Mouse (Mus musculus): ENCODE results near the gene Grm1. TPM values are rescaled to one million over a fixed set of nuclear protein-coding genes. Genes with fewer than 3 reads are reported as not detected.
"Not testable (repeated sequence)": the region's sequence is repeated elsewhere in the genome, so short reads cannot be mapped to it uniquely, and the experiment has no call there.

Gene Grm1
- total RNA-seq (2021), result under 1 TPM in 1 of 2 experiments, not detected in 1; 0.05 TPM
- long read RNA-seq, experiment 1, result 0 reads
- long read RNA-seq, experiment 2, result 0 reads

- intact Hi-C loops (cut with DNase I), result no loop called here
- DNase-seq, result no peak
Observed at GRCm38 (mm10) chr10:11081611-11082398, at the start of gene Grm1. Gene Grm1, minus strand, starts transcription at chr10:11082356.

GRCm38 (mm10) chr10:11121781-11122180, 39.6 kb upstream of the Grm1 start:
- DNase-seq, result no peak
- intact Hi-C loops (cut with DNase I), result no loop called here

- intact Hi-C loops (cut with DNase I), result no loop called here
- no peak for DNase-seq
Observed at GRCm38 (mm10) chr10:11098475-11099044, 16.4 kb upstream of the Grm1 start.

GRCm38 (mm10) chr10:11086348-11086747, 4.2 kb upstream of the Grm1 start:
- no peak for DNase-seq
- intact Hi-C loops (cut with DNase I), result no loop called here

- DNase-seq, result no peak
- intact Hi-C loops (cut with DNase I), result no loop called here
Observed at GRCm38 (mm10) chr10:11080725-11081610, 1.2 kb downstream of the Grm1 start.

GRCm38 (mm10) chr10:11080013-11080724, 2.0 kb downstream of the Grm1 start:
- intact Hi-C loops (cut with DNase I), result no loop called here
- DNase-seq, result peak in 1 of 2 experiments; percentile 3

- intact Hi-C loops (cut with DNase I), result no loop called here
- DNase-seq, result no peak
Observed at GRCm38 (mm10) chr10:11079506-11079905, 2.6 kb downstream of the Grm1 start.

- intact Hi-C loops (cut with DNase I), result no loop called here
- no peak for DNase-seq
Observed at GRCm38 (mm10) chr10:11065136-11065535, 17.0 kb downstream of the Grm1 start.

GRCm38 (mm10) chr10:11061318-11062071, 20.7 kb downstream of the Grm1 start:
- DNase-seq, result peak in 1 of 2 experiments; percentile 6
- intact Hi-C loops (cut with DNase I), result no loop called here

GRCm38 (mm10) chr10:11049361-11049760, 32.8 kb downstream of the Grm1 start:
- DNase-seq, result no peak
- intact Hi-C loops (cut with DNase I), result no loop called here

GRCm38 (mm10) chr10:11045421-11045820, 36.7 kb downstream of the Grm1 start:
- intact Hi-C loops (cut with DNase I); DNase-seq: not testable (repeated sequence)

- intact Hi-C loops (cut with DNase I), result no loop called here
- DNase-seq, result no peak
Observed at GRCm38 (mm10) chr10:11044455-11045106, 37.6 kb downstream of the Grm1 start.

GRCm38 (mm10) chr10:11039323-11039722, 42.8 kb downstream of the Grm1 start:
- intact Hi-C loops (cut with DNase I), result no loop called here
- no peak for DNase-seq

- intact Hi-C loops (cut with DNase I), result no loop called here
- DNase-seq, result no peak
Observed at GRCm38 (mm10) chr10:11032221-11032620, 49.9 kb downstream of the Grm1 start.

GRCm38 (mm10) chr10:11025764-11026518, 56.2 kb downstream of the Grm1 start:
- DNase-seq, result no peak
- intact Hi-C loops (cut with DNase I), result no loop called here

GRCm38 (mm10) chr10:11018970-11019531, 63.1 kb downstream of the Grm1 start:
- intact Hi-C loops (cut with DNase I), result no loop called here
- no peak for DNase-seq

GRCm38 (mm10) chr10:11013653-11014052, 68.5 kb downstream of the Grm1 start:
- no peak for DNase-seq
- intact Hi-C loops (cut with DNase I), result no loop called here

- no peak for DNase-seq
- intact Hi-C loops (cut with DNase I), result no loop called here
Observed at GRCm38 (mm10) chr10:10996766-10997165, 85.4 kb downstream of the Grm1 start.

Data from gastrocnemius, postnatal 36 days (tissue).